ENCODE assay signal across 17 mouse cellular contexts in the genomic region with DNA sequence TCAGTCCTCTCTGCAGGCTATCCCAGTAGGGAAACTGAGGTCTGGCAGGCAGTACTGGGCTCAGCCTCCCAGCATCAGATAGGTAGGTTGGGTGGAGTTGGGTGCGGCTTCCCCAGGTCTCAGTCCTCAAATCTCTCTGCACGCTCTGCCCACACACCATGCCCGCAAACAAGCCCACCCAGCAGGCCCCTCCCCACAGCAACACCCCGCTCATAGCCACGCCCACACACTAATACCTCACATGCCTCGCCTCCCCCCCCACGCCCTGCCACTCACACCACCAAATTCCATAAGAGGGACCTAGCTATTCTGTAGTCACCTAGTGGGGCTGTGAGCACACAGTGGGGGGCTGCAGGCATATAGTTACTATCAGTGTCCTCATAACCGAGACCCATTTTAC.
"Had no signal": no experiment of that assay in that cellular context is flagged by ENCODE, and none has a peak within 500 bp of the region (broad histone marks: within the 10 kb centered on the region; RNA-seq: fewer than 3 reads in every experiment).

No protein-coding gene starts in this region.

- H3K9me3 ChIP-seq: midbrain, embryonic 10.5 days; midbrain, embryonic 12.5 days; neural tube, embryonic 13.5 days; neural tube, embryonic 15.5 days had no signal

- H3K9ac ChIP-seq: lung, embryonic 14.5 days; midbrain, embryonic 12.5 days; neural tube, embryonic 13.5 days; neural tube, embryonic 15.5 days had no signal

- H3K4me3 ChIP-seq: midbrain, embryonic 10.5 days; midbrain, embryonic 12.5 days; myocyte; neural tube, embryonic 13.5 days; neural tube, embryonic 15.5 days had no signal

- H3K27me3 ChIP-seq: midbrain, embryonic 12.5 days; neural tube, embryonic 13.5 days; neural tube, embryonic 15.5 days had no signal

- ATAC-seq: midbrain, embryonic 16.5 days had no signal

- DNase-seq: lung, adult 18-20 months; lung, embryonic 14.5 days; lung, postnatal 10 days; lung, postnatal 4 days; midbrain, embryonic 14.5 days; right cerebral cortex, postnatal 25 days; right cerebral cortex, postnatal 4 days; spleen, adult 18-20 months; thymus, adult 18-20 months; thymus, postnatal 14 days; thymus, postnatal 36 days had no signal

- H3K27ac ChIP-seq: midbrain, embryonic 10.5 days; neural tube, embryonic 13.5 days; neural tube, embryonic 15.5 days had no signal

- H3K4me2 ChIP-seq: lung, embryonic 14.5 days; midbrain, embryonic 12.5 days; neural tube, embryonic 13.5 days; neural tube, embryonic 15.5 days had no signal

- H3K36me3 ChIP-seq: neural tube, embryonic 13.5 days; neural tube, embryonic 15.5 days had no signal
